Mouse (Mus musculus): ENCODE measurements around the gene Fam161a. TPM values are rescaled to one million over a fixed set of nuclear protein-coding genes. Genes with fewer than 3 reads are reported as not detected.

The Fam161a gene
- total RNA-seq, 2 experiments from 2014 or later, result 1.7 to 2.0 TPM

DNA sequence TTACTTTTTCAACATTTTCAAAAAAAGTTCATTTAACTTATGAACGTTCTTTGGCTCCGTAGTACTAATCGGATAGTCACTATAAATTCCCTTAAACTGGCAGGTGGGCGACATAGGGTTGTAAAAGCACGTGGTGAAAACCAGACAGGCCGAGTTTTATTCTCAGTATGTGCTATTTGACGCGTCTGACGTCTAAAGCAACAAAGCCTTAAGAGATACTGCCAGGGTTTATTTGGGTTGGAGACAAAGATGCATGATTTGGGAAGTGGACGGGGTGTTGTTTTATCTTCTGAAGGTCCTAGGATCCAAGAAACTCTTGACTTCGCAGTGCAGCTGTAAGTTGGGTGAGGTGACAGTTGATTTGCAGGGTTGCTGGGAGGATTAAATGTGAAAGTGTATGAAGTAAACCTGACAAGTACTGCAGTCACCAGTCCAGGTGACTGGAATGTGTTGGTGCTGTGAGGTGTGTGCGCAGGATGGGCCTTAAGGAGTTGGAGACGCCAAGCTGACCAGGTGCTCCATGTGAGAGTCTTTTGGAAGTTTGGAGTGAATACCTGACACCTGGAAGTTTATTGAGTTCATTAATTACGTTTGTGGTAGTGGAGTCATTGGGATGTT lies 16.0 kb upstream of the Fam161a start:
- no peak for DNase-seq

DNA sequence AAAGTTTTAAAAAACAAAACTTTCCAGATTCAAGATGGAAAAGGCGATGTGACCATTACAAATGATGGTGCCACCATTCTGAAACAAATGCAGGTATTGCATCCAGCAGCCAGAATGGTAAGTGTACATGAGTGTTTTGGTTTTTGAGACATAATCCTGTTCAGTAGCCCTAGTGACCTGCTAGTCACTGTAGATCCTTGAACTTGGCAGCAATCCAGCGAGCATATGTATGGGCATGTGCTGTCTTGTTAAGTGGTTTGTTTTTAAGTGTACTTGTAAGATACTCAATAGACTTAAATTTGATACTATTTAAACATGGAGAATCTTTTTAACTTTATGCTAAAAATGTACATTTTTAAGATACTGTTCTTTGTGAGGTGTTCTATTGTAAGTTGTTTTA lies 13.1 kb upstream of the Fam161a start:
- no peak for DNase-seq

DNA sequence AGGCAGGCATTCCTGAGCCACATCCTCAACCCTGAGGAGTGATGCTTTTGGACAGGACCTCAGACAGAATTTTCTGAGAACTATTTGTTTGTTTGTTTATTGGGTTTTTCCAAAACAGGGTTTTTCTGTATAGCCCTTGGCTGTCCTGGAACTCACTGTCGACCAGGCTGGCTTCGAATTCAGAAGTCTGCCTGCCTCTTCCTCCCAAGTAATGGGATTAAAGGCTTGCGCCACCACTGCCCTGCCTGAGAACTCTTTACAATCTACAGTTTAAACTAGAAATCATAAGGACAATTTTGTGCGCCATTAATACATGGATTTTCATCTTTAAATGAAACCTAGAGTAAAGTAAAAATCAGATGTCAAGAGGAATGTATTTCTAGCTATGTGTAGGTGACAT lies 11.9 kb upstream of the Fam161a start:
- no peak for DNase-seq

DNA sequence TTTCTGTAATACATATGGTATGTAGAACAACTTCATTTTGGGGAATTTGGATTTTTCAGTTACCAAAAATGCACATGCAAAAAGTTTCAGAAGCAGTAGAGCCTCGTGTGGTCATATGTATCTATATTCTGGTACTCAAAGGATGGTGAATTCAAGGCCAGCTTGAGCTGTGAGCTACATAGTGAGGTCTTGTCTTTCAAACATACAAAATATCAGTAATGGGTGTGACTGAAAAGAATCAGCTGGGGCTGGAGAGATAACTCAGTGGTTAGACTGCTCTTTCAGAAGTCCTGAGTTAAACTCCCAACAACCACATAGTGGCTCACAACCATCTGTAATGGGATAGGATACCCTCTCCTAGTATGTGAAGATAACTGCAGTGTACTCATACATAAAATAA lies 9.0 kb upstream of the Fam161a start:
- DNase-seq, result no peak

- no peak for DNase-seq
Observed at GRCm38 (mm10) chr11:23005276-23005675, 2.1 kb upstream of the Fam161a start.

- no peak for DNase-seq
Observed at GRCm38 (mm10) chr11:23007166-23007480, 208 bp upstream of the Fam161a start.

- peak; percentile 82 for DNase-seq
Observed at GRCm38 (mm10) chr11:23008181-23008823, 971 bp downstream of the Fam161a start.

- no peak for DNase-seq
Observed at GRCm38 (mm10) chr11:23008824-23009200, 1.5 kb downstream of the Fam161a start.

- no peak for DNase-seq
Observed at GRCm38 (mm10) chr11:23013096-23013495, 5.8 kb downstream of the Fam161a start.

DNA sequence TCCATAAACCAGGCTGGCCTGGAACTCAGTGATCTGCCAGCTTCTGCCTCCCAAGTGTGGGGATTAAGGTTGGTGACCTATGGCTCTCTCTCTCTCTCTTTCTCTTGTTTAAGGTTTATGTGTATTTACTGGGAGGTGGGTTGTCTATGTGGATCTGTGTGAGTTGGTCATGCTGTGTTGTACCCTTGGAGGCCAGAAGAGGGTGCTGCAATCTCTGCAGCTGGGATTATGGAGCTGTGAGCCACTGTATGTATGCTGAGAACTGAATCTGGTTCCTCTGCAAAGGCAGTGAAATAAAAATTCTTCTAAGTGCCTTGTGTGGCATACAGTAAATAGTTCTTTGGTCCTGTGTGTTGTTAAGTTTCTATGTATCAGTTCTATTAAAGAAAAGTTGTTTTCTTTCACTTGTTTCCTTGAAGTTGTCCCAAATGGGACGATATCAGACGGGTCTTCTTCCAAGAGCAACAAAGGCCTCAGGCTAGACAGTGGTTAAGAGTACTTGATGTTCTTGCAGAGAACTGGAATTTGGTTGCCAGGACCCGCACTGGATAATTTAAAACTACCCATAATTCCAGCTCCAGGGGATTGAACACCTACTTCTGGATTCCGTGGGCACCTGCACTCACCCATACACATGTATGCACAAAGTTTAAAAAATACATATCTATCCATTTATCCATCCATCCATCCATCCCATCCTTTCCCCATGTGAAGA lies 6.4 kb downstream of the Fam161a start:
- no peak for DNase-seq

DNA sequence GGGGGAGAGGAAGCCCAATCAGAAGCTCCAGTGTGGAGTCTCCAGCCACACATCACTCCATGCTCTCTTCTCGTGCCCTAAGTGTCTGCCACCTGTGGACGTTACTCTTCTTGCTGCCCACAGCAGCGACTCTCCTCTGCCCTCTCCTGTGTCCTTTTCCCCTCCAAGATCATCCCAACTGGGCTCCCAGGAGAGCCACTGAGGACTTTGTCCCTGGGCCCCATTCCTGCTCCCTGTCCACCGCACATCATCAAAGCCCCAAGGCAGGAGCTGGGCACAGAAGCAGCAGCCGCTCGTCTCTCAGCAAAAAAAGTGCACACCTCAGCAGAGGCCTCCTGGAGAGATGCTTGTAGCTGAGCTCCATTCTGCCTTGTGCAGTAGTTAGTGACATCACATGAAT lies 7.7 kb downstream of the Fam161a start:
- no peak for DNase-seq

DNA sequence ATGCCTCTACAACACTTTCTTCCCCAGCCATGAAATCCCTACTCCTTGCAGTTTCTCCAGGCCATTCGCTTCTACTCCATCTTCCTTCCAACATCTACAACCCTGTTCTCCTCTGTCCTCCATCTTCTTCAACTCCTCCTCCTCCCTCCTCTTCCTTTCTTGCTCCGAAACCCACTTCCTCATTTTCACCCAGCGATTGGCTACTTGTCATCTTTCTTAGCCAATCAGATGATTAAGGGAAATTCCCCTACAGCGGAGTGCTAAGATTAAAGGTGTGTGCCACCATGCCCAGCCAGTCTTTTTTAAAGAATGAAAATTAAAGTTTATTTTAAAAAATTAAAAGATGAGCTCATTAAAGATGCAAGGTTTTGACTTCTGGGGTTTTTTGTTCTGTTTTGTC lies 10.6 kb downstream of the Fam161a start:
- no peak for DNase-seq

- DNase-seq, result no peak
Observed at GRCm38 (mm10) chr11:23020116-23020770, 12.9 kb downstream of the Fam161a start.

- no peak for DNase-seq
Observed at GRCm38 (mm10) chr11:23020841-23021240, 13.5 kb downstream of the Fam161a start.

GRCm38 (mm10) chr11:23023155-23023554 lies 15.8 kb downstream of the Fam161a start:
- no peak for DNase-seq

DNA sequence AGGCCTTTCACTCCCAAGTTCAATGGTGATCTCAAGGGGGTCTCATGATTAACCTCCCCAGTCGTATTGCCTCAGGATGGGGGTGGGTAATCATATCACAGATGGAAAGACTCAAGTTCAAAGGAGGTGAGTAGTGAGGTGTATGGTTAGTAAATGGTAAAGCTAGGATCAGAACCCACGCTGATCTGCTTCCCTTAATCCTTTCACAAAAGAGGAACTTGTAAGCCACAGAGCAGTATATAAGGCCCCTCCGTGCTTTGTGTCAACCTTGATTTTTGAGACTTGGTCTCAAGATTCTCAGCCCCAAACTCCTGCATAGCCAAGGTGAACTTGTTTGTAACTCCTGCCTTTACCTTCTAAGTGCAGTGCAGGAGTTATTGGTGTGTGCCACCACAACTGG lies 16.8 kb downstream of the Fam161a start:
- DNase-seq, result no peak

DNA sequence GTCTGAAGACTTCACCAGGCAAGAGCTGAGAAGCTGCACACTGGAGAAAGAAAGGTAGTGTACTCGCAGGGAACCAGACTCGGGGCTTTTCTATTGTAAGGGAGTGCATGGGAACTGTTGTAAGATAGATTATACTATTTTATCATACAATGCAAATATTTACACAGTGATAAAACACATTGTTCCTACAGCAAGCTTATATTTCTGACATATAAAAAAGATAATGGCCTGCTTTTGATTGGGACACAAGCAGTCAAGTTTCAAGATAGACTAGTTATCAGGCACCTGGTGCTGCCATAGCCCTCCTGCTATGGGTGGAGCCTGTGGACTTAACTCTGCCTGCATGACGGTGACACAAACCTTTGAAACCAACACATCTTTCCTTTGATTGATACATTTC lies 21.6 kb downstream of the Fam161a start:
- DNase-seq, result no peak

GRCm38 (mm10) chr11:23029399-23029798 lies 22.1 kb downstream of the Fam161a start:
- no peak for DNase-seq

DNA sequence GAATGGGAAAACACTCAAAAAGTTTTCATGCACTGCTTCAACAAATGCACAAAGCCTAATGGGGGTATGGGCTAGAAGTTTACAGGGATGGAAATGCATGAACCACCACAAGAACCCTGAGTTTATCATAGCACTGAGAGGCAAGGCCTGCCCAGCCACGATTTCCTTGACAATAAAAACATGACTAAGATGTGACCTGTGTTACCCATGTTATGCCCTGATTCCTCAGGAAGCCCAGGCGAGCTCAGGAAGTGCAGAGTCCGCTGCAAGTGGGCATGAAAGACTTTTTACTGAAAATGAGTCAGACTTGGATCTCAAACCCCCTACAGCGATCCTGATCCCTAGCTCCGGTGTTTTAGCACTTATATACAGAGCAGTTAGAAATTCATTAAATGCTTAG lies 39.9 kb downstream of the Fam161a start:
- DNase-seq, result no peak

GRCm38 (mm10) chr11:23047663-23048582 lies 40.6 kb downstream of the Fam161a start:
- no peak for DNase-seq

DNA sequence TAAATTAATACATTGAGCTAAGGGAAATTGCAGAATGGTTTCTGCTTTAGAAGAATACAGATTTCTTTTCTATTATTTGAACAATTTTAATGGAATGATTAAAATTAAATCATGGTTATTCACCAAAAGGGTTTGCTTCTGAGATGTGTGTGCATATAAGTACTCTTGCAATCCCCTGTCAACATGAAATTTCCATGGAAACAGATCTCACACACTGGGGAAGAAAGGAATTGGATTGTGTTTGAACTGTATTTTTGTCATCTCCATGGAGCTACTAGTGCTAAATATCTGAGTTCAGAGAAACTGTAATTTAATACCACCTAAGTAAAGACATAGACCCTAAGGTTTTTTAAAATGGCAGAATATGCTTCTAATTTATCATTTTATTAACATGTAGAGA lies 42.3 kb downstream of the Fam161a start:
- no peak for DNase-seq

- no peak for DNase-seq
Observed at GRCm38 (mm10) chr11:23052353-23052752, 45.0 kb downstream of the Fam161a start.

- no peak for DNase-seq
Observed at GRCm38 (mm10) chr11:23063153-23063552, 55.8 kb downstream of the Fam161a start.
